Mouse (Mus musculus) effector memory CD4-positive, alpha-beta T cell, adult 7 months (primary cell): ENCODE results near the gene B230118H07Rik. TPM values are rescaled to one million over a fixed set of nuclear protein-coding genes. Genes with fewer than 3 reads are reported as not detected.

Experiments used
- polyA plus RNA-seq: library from polyadenylated mRNA; unstranded; fragments of 100-300 nt; shearing (Covaris generic); gene quantifications from one replicate; pipeline ENCODE4 v1.2.1, GENCODE M21; 2017

The B230118H07Rik gene
- 0.78 TPM for polyA plus RNA-seq

DNA sequence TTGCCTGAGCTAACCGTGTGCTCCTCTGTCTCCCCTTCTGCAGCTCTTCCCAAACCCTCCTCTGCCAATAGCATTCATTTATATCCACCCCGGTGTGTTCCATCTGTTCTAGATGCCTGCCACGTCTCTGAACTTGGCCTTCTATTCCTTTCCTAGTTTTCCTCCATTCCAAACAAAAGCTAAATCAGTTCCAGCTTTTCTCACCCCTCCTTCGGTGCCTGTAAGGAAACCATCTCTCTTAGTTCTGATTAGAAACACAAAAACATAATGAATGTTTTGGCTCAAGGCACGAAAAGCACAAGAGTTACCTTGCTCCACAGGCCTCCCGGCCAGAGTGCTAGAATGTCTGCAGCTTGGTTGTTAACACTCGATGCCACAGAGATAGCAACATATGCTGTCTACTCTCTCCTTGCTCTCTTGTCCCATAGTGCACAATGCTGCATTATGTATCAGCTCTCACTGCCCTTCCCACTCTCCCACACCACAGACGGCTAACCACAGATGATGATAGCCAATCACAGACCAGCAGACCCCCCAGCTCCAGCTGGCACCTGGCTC, at the start of gene B230118H07Rik, which contains the start of gene Rag1:
B230118H07Rik (minus strand) TSS at position 419 of the 558 bp plus-strand sequence.
Rag1 (minus strand) TSS at position 388 of the 558 bp plus-strand sequence.

GRCm38 (mm10) chr2:101678236-101679021, 29.1 kb upstream of the B230118H07Rik start, which contains the start of gene Traf6:
Gene Traf6 (plus strand): TSS chr2:101678429.

DNA sequence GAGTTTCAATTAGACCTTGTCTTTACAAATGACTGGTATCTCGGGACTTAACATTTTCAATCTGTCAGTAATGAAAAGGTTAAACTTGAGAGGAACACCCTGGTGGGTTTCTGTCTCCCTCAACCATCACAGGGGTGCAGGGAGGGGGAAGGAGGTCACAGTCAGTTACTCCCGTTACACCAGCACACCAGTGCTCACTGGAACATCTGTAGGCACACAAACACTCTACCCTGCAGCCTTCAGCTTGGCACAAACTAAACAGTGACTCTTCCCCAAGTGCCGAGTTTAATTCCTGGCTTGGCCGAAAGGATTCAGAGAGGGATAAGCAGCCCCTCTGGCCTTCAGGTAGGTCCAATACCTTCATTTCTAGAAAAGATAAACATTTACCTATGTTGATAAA, 24.8 kb downstream of the B230118H07Rik start, which contains the start of gene Rag2:
Rag2 (plus strand) TSS at position 193 of the 400 bp plus-strand sequence.

Other genes with a start within 250 kb of the B230118H07Rik start
- not detected for gene Rag2, start 24.8 kb downstream of the B230118H07Rik start, polyA plus RNA-seq
- 0.15 TPM for gene Rag1, start within 50 bp of the B230118H07Rik start, polyA plus RNA-seq
- gene Traf6, start 28.9 kb upstream of the B230118H07Rik start, polyA plus RNA-seq, result 27.7 TPM
- gene Prr5l, start 233.5 kb upstream of the B230118H07Rik start, polyA plus RNA-seq, result 0.55 TPM
- 13.8 TPM for gene Commd9, start 236.7 kb upstream of the B230118H07Rik start, polyA plus RNA-seq